Mouse (Mus musculus) heart, embryonic 14.5 days (tissue): ENCODE measurements around the gene Foxi3. TPM values are rescaled to one million over a fixed set of nuclear protein-coding genes. Genes with fewer than 3 reads are reported as not detected.
A peak's percentile ranks its signal among the peaks of the same experiment; 100 is the strongest.

ENCODE experiments used
- ATAC-seq: fragments of 200-750 bp; cut with Nextera tagmentation; 2 replicates; pipeline ENCODE4 v1.8.0; 2017; ENCODE audit warnings: low read depth, moderate TSS enrichment; ENCODE audit not compliant: insufficient number of reproducible peaks, insufficient read depth, low FRiP score
- H3K27ac ChIP-seq, 2 experiments: fragments of 200-500 bp in 1 of 2; fragments of 300-500 bp in 1 of 2; sonication (generic) in 1 of 2; replicated peaks in 1 of 2; 2 replicates each; pipeline ENCODE4 v1.5.1; 2012 to 2014; ENCODE audit warnings: low read depth in 2 of 2, low read length in 2 of 2, control low read depth in 1 of 2, mild to moderate bottlenecking in 1 of 2, mixed read lengths in 1 of 2; ENCODE audit not compliant: control insufficient read depth in 1 of 2, insufficient read depth in 1 of 2
- H3K27me3 ChIP-seq: fragments of 300-500 bp; sonication (generic); 2 replicates; pipeline ENCODE4 v1.6.1; 2014; ENCODE audit warnings: mild to moderate bottlenecking, low read length, control low read depth; ENCODE audit not compliant: control insufficient read depth, insufficient read depth
- H3K36me3 ChIP-seq: fragments of 300-500 bp; sonication (generic); 2 replicates; pipeline ENCODE4 v1.6.1; 2014; ENCODE audit warnings: mild to moderate bottlenecking, control low read depth, low read length, mixed read lengths; ENCODE audit not compliant: control insufficient read depth, insufficient read depth
- H3K4me1 ChIP-seq, 2 experiments: fragments of 200-500 bp in 1 of 2; fragments of 300-500 bp in 1 of 2; sonication (generic) in 1 of 2; 2 replicates each; pipeline ENCODE4 v1.6.1; 2012 to 2014; ENCODE audit warnings: low read length in 2 of 2, control low read depth in 1 of 2, mixed read lengths in 1 of 2; ENCODE audit not compliant: control insufficient read depth in 2 of 2, insufficient read depth in 2 of 2
- H3K4me2 ChIP-seq: fragments of 300-500 bp; sonication (generic); 2 replicates; pipeline ENCODE4 v1.6.1; 2014; ENCODE audit warnings: mild to moderate bottlenecking, low read length
- H3K4me3 ChIP-seq, 2 experiments: fragments of 200-500 bp in 1 of 2; fragments of 300-500 bp in 1 of 2; sonication (generic) in 1 of 2; 2 replicates each; pipeline ENCODE4 v1.5.1; 2012 to 2014; ENCODE audit warnings: low read length in 2 of 2, mild to moderate bottlenecking in 2 of 2, control low read depth in 1 of 2, low read depth in 1 of 2, moderate library complexity in 1 of 2; ENCODE audit not compliant: control insufficient read depth in 1 of 2, insufficient read depth in 1 of 2
- H3K9ac ChIP-seq: fragments of 300-500 bp; sonication (generic); 2 replicates; pipeline ENCODE4 v1.6.1; 2014; ENCODE audit warnings: mild to moderate bottlenecking, low read length
- H3K9me3 ChIP-seq: fragments of 300-500 bp; sonication (generic); 2 replicates; pipeline ENCODE4 v1.6.1; 2016; ENCODE audit warnings: low read length, control low read depth; ENCODE audit not compliant: control insufficient read depth
- WGBS: fragments of 180-500 bp; shearing (Covaris S2); extraction: QIAGEN DNeasy Blood & Tissue Kit; methylation state at CpG from one replicate; pipeline ENCODE4 v1.1.7; 2014; 5-methylcytosine and 5-hydroxymethylcytosine counted together
- polyA plus RNA-seq: library from polyadenylated mRNA; unstranded; fragments of >200 nt; fragmentation: Nextera tagmentation; extraction: Ambion mirVana; gene quantifications from 2 replicates; pipeline ENCODE4 v1.2.1, GENCODE M21; 2014

Gene Foxi3
- polyA plus RNA-seq = not detected in 2 replicates

GRCm38 (mm10) chr6:70956285-70956912 is at the start of gene Foxi3:
TSS of gene Foxi3 (plus strand) at chr6:70956531.
- Histone ChIP-seq H3K9ac (no peak within 1 kb of the TSS), H3K4me2 (peak within 1 kb of the TSS; percentile 79), H3K27ac (no peak within 1 kb of the TSS), H3K9me3 (no peaks in the 10 kb centered on the region), H3K36me3 (no peaks in the 10 kb centered on the region), H3K4me1 (peaks cover 0 to 9% of the 10 kb centered on the region in 2 experiments; a peak in 3 of 4 replicates), H3K4me3 (peak within 1 kb of the TSS; percentile 27 to 47), H3K27me3 (peaks cover 84% of the 10 kb centered on the region)
- WGBS = under 1% methylated on average over 57 of the region's 67 CpGs
- no peak; the same call in 1 of the 2 replicates for ATAC-seq

GRCm38 (mm10) chr6:70909572-70909971 is 46.8 kb upstream of the Foxi3 start:
- Histone ChIP-seq H3K27ac (no peak overlapping the region), H3K36me3 (peaks cover 22% of the 10 kb centered on the region), H3K4me2 (no peak overlapping the region), H3K4me1 (peaks cover 2 to 11% of the 10 kb centered on the region in 2 experiments; a peak in 2 of 4 replicates), H3K9me3 (no peaks in the 10 kb centered on the region), H3K9ac (no peak overlapping the region), H3K27me3 (peaks cover 15% of the 10 kb centered on the region; the same call in 1 of the 2 replicates), H3K4me3 (no peak overlapping the region)
- WGBS = 83% methylated on average over 7 of the region's 7 CpGs
- ATAC-seq = no peak

GRCm38 (mm10) chr6:70910285-70910684 is 46.0 kb upstream of the Foxi3 start:
- Histone ChIP-seq H3K36me3 (peaks cover 18% of the 10 kb centered on the region), H3K4me1 (peaks cover 2 to 11% of the 10 kb centered on the region in 2 experiments; a peak in 2 of 4 replicates), H3K27ac (no peak overlapping the region), H3K9ac (no peak overlapping the region), H3K27me3 (peaks cover 15% of the 10 kb centered on the region; the same call in 1 of the 2 replicates), H3K4me2 (no peak overlapping the region), H3K4me3 (no peak overlapping the region), H3K9me3 (no peaks in the 10 kb centered on the region)
- WGBS = 62% methylated on average over 4 of the region's 4 CpGs
- no peak for ATAC-seq

DNA sequence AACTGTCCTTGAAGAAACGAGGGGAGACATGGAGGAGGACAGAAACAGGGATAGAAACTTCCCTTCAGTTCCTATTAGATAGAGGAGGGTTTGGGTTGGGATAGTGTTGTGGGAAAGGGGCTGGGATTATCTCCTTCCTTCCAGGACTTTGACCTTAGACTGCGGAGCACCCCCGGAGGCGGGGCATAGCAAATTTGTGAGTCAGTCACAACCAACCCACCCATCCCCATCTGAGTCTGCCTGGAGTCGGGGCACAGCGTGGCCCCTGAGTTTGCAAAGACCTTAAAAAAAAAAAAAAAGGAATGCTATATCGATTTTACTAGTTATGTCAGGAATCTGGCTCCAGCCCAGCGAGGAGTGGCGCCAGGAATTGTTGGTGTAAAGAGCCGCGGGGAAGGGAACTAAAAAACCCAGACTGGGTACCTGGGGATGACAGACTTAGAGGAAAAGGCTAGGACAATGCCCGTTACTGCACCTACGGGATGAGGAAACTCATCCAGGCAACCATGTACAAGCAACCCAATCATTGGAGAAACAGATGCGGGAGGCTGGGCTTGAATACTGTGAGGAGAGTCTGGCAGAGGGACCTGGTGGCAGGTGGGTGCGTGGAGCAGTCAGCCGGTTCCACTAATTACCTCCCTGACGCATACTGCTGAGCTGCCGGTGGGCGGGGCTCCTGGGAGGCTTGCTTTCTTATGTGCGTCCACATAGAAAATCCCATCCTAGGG is 44.5 kb upstream of the Foxi3 start:
- no peak overlapping the region for H3K27ac ChIP-seq
- peaks cover 2 to 11% of the 10 kb centered on the region in 2 experiments; a peak in 2 of 4 replicates for H3K4me1 ChIP-seq
- peak overlapping the region in 1 of 2 experiments; percentile 20; a peak in 2 of 4 replicates for H3K4me3 ChIP-seq
- 9% methylated on average over 20 of the region's 20 CpGs for WGBS
- no peak for ATAC-seq
- no peak overlapping the region for H3K9ac ChIP-seq
- peak overlapping the region; percentile 62 for H3K4me2 ChIP-seq
- H3K9me3 ChIP-seq = no peaks in the 10 kb centered on the region
- H3K36me3 ChIP-seq = peaks cover 4% of the 10 kb centered on the region; the same call in 1 of the 2 replicates
- peaks cover 15% of the 10 kb centered on the region; the same call in 1 of the 2 replicates for H3K27me3 ChIP-seq

- Histone ChIP-seq H3K4me2 (peak overlapping the region; percentile 62), H3K4me1 (peaks cover 2 to 11% of the 10 kb centered on the region in 2 experiments; a peak in 2 of 4 replicates), H3K27me3 (peaks cover 15% of the 10 kb centered on the region; the same call in 1 of the 2 replicates), H3K27ac (no peak overlapping the region), H3K36me3 (no peaks in the 10 kb centered on the region), H3K9me3 (no peaks in the 10 kb centered on the region), H3K4me3 (no peak overlapping the region), H3K9ac (no peak overlapping the region)
- ATAC-seq = no peak
- WGBS = 58% methylated on average over 7 of the region's 7 CpGs
Observed at GRCm38 (mm10) chr6:70912396-70912765, 44.0 kb upstream of the Foxi3 start.

- no peaks in the 10 kb centered on the region for H3K4me1 ChIP-seq
- WGBS = 81% methylated on average over 3 of the region's 3 CpGs
- no peak within 1 kb of the TSS for H3K27ac ChIP-seq
- H3K27me3 ChIP-seq = peaks cover 3% of the 10 kb centered on the region
- H3K36me3 ChIP-seq = no peaks in the 10 kb centered on the region
- H3K4me2 ChIP-seq = no peak within 1 kb of the TSS
- H3K4me3 ChIP-seq = no peak within 1 kb of the TSS
- H3K9me3 ChIP-seq = no peaks in the 10 kb centered on the region
- H3K9ac ChIP-seq = no peak within 1 kb of the TSS
- ATAC-seq = no peak
Observed at GRCm38 (mm10) chr6:70918827-70919226, 37.5 kb upstream of the Foxi3 start, which contains the start of gene Tex37. TSS of gene Tex37 (minus strand) at chr6:70918927.

DNA sequence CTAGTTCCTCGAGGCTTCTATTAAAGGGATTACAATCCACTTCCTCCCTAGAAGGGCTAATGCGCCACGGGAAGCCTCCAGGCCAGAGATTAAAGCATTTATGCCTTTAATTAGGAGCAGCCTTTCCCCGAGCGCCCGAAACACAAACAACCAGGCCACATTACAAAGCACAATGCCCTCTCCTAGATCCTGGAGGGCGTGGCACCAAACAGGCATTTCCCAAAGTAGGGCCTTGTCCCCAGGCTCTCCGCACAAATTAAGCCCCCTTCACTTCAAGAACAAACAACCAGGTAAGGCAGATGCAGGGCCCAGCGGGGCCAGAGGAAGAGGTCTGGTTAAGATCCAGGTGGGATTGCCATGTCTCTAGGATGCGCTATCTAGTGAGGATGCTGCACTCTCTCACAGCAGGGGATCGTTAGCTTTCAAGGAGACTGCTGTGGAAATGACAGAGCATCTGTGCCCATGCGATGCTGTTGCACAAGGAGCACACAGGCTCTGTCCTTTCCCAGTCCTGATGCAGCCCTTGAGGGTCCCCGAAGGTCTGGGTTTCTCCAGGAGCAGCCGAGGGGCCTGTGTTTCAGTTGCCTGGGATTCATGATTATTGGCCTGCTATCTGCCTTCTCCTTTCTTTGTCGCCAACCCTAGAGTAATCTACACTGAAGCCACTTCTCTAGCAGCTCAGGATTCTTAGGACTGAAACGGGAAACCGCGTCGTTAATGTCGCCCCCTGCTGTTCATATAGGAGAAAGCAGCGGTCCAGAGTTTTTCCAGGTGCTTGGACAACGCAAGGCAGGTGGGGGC is 34.9 kb upstream of the Foxi3 start:
- H3K4me3 ChIP-seq = peak overlapping the region; percentile 1 to 12; a peak in 1 of 4 replicates
- H3K36me3 ChIP-seq = no peaks in the 10 kb centered on the region
- no peak for ATAC-seq
- H3K4me2 ChIP-seq = peak overlapping the region; percentile 54
- H3K27me3 ChIP-seq = peaks cover 3% of the 10 kb centered on the region
- H3K9me3 ChIP-seq = no peaks in the 10 kb centered on the region
- H3K9ac ChIP-seq = no peak overlapping the region
- WGBS = 6% methylated on average over 22 of the region's 22 CpGs
- H3K4me1 ChIP-seq = no peaks in the 10 kb centered on the region
- no peak overlapping the region for H3K27ac ChIP-seq
